Mouse (Mus musculus): ENCODE results near the gene Mlh3.

Mlh3 gene

GRCm38 (mm10) chr12:85227876-85228599 lies 42.4 kb downstream of the Mlh3 start:
- DNase-seq (ENCODE audit: extremely low read depth, low read depth), result no peak

GRCm38 (mm10) chr12:85227227-85227626 lies 43.2 kb downstream of the Mlh3 start:
- DNase-seq (ENCODE audit: extremely low read depth, low read depth), result no peak

DNA sequence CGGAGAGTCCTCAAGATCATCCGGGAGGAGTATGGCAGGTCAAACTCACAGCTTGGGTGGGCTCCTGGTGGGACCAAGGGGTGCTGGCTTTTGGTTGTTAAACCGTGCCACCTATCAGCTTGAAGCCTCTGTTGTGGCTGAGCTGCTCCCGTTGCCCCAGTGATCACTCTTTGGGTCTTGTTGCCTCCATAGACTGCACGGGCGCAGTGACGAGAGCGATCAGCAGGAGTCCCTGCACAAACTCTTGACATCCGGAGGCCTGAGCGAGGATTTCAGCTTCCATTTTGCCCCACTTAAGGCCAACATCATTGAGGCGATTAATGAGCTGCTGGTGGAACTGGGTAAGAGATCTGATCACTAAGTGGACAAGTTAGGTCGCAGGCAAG lies 50.5 kb downstream of the Mlh3 start:
- peak; percentile 35 for DNase-seq (ENCODE audit: extremely low read depth, low read depth)

DNA sequence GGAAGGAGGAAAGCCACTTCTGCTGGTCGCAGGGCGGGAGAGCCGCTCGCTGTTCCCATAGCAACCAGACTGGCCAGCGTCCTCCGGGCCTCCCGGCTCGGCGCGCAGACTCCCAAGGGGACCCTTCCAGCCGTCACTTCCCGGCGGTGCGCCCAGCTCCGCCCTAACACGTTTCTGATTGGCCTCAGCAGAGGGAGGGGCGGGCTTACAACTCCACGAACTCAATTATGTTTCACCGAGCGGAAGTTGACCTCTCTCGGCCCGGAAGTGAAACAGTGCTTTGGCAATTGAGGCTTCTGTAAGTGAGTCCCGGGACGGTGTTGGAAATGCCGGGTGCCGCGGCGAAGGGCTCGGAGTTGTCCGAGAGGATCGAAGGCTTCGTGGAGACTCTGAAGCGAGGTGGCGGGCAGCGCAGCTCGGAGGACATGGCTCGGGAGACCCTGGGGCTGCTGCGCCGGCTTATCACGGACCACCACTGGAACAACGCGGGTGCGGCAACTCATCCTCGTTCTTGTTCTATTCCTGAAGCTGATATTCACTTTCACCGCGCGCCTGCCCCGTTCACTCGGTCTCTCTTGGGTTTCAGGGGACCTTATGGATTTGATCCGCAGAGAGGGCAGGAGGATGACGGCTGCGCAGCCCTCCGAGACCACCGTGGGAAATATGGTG lies 51.0 kb downstream of the Mlh3 start, which contains the start of gene Eif2b2:
Eif2b2 (plus strand) TSS at position 246 of the 669 bp plus-strand sequence.
- peak; percentile 97 for DNase-seq (ENCODE audit: extremely low read depth, low read depth)

- DNase-seq (ENCODE audit: extremely low read depth, low read depth), result no peak
These were observed 52.6 kb downstream of the Mlh3 start for GRCm38 (mm10) chr12:85217733-85218310.

DNA sequence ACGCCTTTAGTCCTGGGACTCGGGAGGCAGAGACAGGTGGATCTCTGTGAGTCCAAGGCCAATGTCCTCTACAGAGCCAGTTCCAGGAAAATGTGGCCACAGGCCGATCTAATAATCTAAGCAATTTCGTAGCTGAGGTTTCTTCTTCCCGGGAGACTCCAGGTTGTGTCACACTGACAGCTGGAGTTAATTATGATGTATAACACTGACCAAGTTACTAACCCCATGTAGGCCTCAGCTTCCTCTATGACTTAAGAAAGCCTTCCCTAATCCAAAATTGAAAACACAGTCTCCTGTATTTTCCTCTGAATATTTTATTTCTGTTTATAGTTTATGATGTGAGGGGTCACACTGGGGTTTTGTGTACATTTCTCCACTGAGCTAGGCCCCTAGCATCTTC lies 55.4 kb downstream of the Mlh3 start:
- no peak for DNase-seq (ENCODE audit: extremely low read depth, low read depth)

GRCm38 (mm10) chr12:85208687-85209199 lies 61.7 kb downstream of the Mlh3 start:
- DNase-seq (ENCODE audit: extremely low read depth, low read depth), result no peak

DNA sequence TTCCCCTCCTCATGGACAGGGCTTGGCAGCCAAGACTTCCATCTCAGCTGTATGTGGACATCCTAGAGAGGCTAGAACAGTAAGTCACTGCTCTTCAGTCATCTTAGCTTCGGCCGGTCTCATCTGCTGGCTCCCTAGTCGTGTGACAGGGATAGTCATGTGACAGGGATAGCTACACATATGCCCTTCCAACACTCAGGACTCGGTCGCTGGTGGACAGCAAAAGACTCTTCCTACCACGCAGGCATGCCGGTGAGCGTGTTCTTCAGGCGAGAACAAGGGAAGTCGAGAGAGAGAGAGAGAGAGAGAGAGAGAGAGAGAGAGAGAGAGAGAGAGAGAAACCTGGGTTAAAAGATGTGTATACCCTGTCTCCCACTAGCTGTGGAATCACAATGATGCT lies 65.0 kb downstream of the Mlh3 start:
- no peak for DNase-seq (ENCODE audit: extremely low read depth, low read depth)

- no peak for DNase-seq (ENCODE audit: extremely low read depth, low read depth)
These were observed 66.3 kb downstream of the Mlh3 start for GRCm38 (mm10) chr12:85204105-85204504.

- no peak for DNase-seq (ENCODE audit: extremely low read depth, low read depth)
These were observed 66.7 kb downstream of the Mlh3 start for GRCm38 (mm10) chr12:85203699-85204098.

DNA sequence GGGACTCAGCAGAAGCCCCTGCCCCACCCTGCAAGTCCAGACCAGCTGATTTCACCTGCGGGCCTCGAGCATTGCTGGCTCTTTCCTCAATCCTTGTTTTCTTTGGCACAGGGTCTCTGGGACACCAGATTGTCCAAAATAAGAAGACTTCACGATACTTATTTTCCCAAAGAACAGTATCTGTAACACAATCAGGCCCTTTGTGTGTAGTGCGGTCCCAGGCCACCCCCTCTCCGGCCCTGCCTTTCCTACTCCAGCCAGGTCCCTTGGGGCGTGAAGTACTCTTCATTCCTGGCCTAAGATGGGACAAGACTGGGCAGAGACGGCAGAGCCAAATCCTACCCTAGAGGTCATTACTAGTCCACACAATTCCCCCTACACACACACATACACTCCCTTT lies 68.2 kb downstream of the Mlh3 start:
- DNase-seq (ENCODE audit: extremely low read depth, low read depth), result no peak

DNA sequence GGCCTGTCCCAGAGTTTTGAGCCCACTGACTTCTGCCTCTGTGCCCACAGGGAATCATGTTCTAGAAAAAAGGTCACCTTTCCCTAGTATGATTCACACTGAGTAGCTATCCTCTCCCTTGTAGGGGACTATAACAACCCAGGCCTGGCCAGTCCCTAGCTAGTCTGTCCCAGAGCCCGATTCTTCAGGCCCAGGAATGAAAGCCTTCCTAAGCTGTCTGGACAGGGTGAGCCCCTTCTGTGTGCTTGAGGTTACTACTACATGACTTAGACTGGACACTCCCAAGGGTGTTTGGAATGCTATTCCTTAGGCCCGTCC lies 68.6 kb downstream of the Mlh3 start:
- DNase-seq (ENCODE audit: extremely low read depth, low read depth), result no peak

GRCm38 (mm10) chr12:85200929-85201829 lies 69.2 kb downstream of the Mlh3 start:
- DNase-seq (ENCODE audit: extremely low read depth, low read depth), result no peak

GRCm38 (mm10) chr12:85199954-85200353 lies 70.4 kb downstream of the Mlh3 start:
- DNase-seq (ENCODE audit: extremely low read depth, low read depth), result no peak

GRCm38 (mm10) chr12:85197936-85198335 lies 72.5 kb downstream of the Mlh3 start:
- DNase-seq (ENCODE audit: extremely low read depth, low read depth), result no peak

- no peak for DNase-seq (ENCODE audit: extremely low read depth, low read depth)
These were observed 73.0 kb downstream of the Mlh3 start for GRCm38 (mm10) chr12:85197371-85197770.

DNA sequence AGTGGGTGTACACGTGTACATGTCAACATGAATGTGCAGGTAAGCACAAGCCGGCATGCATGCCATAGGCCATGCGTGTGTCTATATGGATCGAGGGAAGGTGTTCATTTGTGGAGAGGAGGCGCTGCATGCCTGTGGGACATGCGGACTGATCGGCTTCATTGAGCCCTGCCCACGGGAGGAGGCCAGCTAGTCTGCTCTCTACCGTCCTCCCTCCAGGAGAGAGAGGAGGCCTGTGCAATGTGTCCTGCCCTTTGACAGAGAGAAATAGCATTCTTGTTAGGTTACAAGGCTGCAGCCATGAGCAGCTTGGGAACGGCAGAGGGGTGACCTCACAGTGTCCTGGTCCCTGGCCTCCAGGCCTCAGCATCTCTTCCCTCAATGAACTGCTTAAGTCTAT lies 74.2 kb downstream of the Mlh3 start:
- DNase-seq (ENCODE audit: extremely low read depth, low read depth), result no peak

GRCm38 (mm10) chr12:85195086-85195485 lies 75.3 kb downstream of the Mlh3 start:
- no peak for DNase-seq (ENCODE audit: extremely low read depth, low read depth)

DNA sequence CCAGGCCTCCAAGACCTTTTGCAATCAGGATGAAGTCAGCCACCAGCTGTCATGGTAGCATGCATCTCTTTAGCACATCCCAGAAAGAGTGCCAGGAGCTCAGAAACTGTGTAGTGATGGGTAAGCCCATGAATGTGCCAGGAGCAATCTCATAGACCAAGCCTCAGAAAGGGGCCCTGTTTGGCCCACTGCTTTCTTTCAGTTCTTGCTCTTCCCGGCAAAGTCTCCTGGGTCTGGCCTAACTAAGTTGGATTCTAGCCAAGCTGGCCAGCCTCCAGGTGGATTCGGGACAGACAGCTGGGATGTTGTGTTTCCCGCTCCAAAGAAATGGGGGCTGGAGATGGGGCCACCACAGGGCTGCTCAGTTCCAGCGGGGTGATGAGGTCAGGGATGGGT lies 75.8 kb downstream of the Mlh3 start:
- no peak for DNase-seq (ENCODE audit: extremely low read depth, low read depth)

DNA sequence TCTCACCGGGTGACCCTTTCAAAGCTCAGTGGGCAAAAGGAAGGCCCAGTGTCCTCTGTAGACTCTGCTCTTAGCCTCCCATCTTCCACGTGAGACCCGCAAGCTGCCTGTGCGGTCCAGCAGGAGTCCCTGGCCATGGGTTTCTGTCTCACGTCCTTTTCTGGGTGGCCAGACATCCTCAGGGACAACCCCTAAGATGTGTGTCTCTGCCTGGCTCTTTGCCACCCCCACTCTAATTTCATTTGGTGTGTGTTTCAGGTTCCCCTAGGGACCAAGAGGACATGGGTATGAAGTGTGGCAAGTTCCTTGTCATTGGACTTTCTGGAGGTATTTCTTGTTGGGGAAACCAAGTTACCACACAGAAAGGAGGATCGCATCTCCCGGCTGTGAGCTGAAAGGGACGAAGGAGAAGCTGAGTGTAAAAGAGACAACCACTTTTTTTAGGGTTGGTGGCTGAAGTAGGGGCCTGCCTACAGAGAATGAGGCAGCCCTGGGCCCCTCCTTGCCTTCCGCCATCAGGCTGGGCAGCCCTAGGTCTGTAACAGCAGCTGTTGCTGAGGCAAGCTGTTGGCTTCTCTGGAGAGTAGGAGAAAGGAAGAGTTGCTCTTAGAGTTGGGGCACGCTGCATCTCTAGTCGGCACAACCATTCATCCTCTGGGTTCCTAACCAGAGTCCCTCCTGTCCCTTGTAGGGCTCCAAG lies 76.3 kb downstream of the Mlh3 start:
- no peak for DNase-seq (ENCODE audit: extremely low read depth, low read depth)

DNA sequence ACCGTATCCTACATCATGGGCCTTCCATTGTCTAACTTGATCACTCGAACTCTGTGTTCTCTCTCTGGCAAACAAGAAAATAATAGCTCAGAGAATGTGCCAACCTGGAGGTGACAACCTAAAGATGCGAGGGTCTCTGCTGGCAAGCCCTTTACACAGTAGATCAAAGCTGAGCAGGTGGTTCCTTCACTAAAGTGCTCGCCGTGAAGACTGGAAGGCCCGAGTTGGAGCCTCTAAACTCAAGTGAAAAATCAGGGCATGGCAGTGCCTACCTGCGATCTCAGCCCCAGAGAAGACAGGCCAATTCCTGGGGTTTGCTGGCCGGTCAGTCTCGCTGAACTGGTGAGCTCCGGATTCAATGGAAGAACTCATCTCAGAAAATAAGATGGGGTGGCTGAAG lies 77.3 kb downstream of the Mlh3 start:
- DNase-seq (ENCODE audit: extremely low read depth, low read depth), result no peak
